Mouse (Mus musculus) testis, postnatal 14 days (tissue): ENCODE data around the gene Pds5b.
"Not testable (repeated sequence)": the region's sequence is repeated elsewhere in the genome, so short reads cannot be mapped to it uniquely, and the experiment has no call there.

Experiments used
- DNase-seq: peaks from one replicate; pipeline ENCODE4 v3.0.0; 2021; ENCODE audit warnings: low spot score

The Pds5b gene

DNA sequence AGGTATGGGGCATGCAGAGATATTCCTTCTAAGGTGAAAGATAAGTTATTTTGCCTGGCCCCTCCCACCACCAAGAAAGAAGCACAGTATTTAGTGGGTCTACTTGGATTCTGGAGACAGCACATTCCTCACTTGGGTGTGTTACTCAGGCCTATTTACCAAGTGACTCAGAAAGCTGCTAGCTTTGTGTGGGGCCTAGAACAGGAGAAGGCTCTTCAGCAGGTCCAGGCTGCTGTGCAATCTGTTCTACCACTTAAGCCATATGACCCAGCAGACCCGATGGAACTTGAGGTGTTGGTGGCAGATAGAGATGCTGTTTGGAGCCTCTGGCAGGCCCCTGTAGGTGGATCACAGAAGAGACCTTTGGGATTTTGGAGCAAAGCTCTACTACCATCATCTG, 33.1 kb downstream of the Pds5b start:
- not testable (repeated sequence) for DNase-seq

- DNase-seq = not testable (repeated sequence)
Observed at GRCm38 (mm10) chr5:150707181-150707580, 33.6 kb downstream of the Pds5b start.

DNA sequence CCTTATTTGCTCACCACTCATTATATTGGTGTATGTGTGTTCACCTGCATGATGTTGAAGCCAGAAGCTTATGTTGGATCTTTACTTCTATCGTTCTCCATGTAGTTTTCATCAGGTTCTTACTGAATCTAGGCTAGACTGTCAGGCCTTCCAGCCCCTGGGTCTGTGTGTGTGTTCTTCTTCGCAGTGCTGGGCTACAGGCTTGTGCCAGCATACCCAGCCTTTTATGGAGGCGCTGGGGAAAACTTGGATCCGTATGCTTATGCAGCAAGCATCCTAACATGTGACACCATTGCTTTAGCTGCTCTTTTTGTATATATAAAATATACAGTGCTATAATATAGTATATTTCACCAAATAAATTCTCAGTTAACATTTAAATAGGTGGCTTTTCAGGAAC, 38.0 kb downstream of the Pds5b start:
- no peak for DNase-seq

GRCm38 (mm10) chr5:150713431-150713830, 39.9 kb downstream of the Pds5b start:
- DNase-seq = no peak

- DNase-seq = no peak
Observed at GRCm38 (mm10) chr5:150717775-150718174, 44.2 kb downstream of the Pds5b start.

DNA sequence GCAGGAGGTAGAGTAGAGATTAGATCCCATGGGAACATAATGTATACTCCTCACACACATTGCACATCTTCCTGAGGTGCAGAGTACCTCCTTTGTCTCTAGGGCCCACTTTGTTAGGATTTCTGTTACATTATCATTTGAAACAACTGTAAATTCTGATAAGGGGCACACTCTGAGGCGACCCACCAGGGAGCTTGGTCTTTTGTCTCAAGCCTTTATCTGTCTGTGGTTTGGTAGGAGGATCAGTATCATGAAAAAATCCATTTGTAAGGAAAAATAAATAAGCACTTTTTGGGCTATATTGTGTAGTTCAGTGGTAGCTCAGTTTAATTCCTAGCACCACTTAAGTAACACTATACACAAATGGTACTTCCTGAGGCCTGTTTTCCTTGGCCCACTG, 51.1 kb downstream of the Pds5b start:
- DNase-seq = no peak

- DNase-seq = not testable (repeated sequence)
Observed at GRCm38 (mm10) chr5:150737028-150737427, 63.5 kb downstream of the Pds5b start.

DNA sequence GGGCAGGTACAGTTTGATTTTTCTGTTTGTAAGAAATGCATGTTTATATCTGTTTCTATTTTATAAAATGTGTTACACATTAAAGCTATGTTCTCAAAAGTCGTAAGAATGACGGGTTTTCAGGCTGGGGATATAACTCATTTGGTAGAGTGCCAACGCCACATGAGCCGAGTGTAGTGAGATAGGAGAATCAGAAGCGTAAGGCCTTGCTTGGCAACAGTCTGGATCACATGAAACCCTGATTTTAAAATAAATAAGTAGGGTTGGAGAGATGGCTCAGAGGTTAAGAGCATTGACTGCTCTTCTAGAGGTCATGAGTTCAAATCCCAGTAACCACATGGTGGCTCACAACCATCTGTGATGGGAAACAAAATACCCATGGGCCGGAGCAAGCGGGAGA, 65.8 kb downstream of the Pds5b start:
- no peak for DNase-seq

DNA sequence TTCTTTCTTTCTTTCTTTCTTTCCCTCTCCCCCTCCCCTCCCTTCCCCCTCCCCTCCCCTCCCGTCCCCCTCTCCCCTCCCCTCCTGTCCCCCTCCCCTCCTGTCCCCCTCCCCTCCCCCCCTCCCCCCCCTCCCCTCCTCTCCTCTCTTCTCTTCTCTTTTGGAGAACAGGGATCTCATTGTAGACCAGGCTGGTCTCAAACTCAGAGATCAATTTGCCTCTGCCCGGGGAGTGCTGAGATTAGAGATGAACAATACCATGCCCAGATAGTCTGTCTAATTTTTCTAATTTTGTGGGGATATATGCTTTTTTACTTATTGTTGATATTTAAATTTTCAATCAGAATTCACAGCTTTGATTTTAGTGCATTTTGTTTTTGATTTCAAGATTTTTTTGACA, 67.1 kb downstream of the Pds5b start:
- DNase-seq = no peak

- no peak for DNase-seq
Observed at GRCm38 (mm10) chr5:150756623-150757022, 83.1 kb downstream of the Pds5b start.

DNA sequence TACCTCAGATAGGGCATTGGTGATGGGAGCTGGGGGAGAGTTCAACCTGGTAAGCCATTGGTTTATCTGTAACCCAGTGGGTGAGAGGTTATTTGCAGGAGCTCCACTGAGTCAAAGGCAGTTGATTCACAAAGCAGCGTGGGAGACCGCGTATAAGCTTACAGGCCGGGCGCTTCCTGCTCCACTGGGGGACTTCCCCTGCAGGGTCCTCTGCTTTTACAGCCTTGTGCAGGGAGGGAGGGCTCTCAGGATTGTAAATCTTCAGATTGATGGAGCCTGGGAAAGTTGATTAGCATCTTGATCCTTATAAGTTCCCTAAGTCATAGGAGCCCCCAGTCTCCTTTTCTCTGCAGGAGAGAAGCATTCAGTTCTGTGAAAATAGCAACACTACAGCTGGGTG, 98.9 kb downstream of the Pds5b start:
- no peak for DNase-seq

GRCm38 (mm10) chr5:150773083-150773482, 99.5 kb downstream of the Pds5b start:
- no peak for DNase-seq

- DNase-seq = no peak
Observed at GRCm38 (mm10) chr5:150788261-150788660, 114.7 kb downstream of the Pds5b start.

- DNase-seq = no peak
Observed at GRCm38 (mm10) chr5:150789039-150789438, 115.5 kb downstream of the Pds5b start.

DNA sequence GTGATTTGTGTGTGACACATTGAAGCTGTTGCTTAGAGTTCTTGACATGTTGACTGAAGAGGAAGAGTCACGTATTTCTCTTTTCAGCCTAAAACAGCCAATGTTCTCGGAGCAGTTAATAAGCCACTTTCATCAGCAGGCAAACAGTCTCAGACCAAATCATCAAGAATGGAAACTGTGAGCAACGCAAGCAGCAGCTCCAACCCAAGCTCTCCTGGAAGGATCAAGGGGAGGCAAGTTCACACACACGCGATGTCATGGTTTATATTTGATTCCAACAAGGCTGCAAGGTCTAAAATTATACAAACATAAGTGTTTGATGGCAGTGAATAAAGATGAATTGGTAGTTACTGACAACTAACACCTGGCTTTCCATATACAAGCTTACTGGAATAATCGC, 120.6 kb downstream of the Pds5b start:
- DNase-seq = no peak

GRCm38 (mm10) chr5:150800056-150800455, 126.5 kb downstream of the Pds5b start:
- DNase-seq = no peak

DNA sequence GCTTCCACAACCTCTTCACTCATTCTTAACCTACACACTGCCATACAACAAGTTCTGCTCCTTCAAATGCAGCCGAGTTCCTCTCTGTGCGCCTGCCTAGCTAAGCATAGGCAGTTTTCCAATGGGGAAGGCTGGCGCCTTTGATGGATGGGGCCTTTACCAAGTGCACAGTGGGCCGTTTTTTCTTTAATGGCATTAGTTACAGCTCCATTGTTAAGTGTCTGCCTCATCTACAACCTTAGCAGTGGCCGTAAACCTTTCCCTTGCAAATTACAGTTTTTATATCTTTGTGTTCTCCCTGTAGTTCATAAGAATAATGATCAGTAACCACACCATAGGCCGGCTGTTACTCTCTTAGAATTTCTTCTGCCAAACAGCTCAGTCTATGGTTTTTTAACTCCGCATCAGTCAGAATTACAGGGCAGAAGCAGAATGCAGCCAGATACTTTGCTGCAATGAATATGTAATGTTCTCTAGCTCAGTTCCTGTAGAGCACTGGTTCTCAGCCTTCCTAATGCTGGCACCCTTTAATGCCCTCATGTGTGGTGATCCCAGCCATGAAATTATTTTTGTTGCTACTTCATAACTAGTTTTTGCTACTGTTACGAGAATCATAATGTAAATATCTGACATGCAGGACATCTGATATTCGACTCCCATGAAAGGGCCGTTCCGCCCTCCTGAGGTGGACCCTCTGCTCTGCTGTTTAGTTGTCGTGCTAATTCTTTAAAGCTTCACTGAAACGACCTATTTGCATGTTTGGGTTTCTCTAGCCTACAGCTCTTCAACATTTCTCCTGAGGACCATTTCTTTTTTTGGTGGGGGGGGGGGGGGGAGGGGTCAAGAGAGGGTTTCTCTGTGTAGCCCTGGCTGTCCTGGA, 140.8 kb downstream of the Pds5b start:
- no peak for DNase-seq

DNA sequence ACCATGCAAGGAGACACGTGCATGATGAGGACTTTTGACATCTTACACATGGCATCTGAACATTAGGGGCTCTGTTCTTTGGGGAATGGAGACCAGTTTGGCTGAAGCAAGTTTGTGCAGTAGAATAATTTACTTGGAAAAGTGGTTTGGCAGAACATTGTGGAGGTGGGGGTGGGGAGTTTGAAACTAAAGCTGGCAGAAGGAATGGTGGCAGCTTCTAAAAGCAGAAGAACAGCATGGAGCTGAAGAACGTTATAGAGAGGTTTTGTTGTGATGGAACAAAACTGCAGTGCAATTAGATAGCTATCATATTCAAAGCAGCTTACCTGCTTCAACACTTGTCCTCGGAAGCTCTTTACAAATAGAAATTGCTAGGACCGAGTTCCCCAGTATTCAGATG, 141.9 kb downstream of the Pds5b start:
- no peak for DNase-seq

DNA sequence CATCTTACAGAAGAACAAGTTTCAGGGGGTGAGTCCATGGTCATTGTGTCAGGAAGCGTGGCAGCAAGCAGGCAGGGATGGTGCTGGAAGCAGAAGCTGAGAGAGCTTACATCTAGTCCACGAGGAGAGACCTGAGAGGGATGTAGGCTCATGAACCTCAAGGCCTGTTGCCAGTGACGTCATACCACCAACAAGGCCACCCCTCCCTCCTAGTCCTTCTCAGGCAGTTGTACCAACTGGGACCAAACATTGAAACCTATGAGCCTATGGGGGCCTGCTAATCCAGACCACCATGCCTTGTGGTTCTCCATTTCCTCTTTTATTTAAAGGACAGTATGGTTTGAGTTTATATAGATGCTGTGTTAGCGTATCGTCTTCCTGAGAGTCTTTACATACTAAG, 143.2 kb downstream of the Pds5b start:
- no peak for DNase-seq

DNA sequence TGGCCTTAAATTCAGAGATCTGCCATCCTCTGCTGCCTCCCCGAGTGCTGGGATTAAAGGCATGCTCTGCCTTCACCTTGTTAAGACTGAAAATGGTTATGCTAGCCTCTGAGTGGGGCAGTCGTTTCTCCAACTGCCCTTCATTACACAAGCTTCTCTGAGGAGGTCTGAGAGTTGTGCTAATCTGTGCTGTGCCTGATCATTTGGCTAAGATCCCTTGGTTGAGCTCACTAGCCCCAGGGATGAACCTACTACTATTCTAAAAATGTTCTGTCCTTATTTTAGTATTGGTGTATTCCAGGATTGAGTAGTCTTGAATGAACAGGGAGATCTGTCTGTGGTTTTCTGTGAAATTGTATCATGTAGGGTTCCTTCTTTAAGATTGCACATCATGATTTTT, 144.5 kb downstream of the Pds5b start:
- DNase-seq = no peak

GRCm38 (mm10) chr5:150818886-150819285, 145.3 kb downstream of the Pds5b start:
- DNase-seq = no peak

GRCm38 (mm10) chr5:150819520-150819919, 146.0 kb downstream of the Pds5b start:
- no peak for DNase-seq

DNA sequence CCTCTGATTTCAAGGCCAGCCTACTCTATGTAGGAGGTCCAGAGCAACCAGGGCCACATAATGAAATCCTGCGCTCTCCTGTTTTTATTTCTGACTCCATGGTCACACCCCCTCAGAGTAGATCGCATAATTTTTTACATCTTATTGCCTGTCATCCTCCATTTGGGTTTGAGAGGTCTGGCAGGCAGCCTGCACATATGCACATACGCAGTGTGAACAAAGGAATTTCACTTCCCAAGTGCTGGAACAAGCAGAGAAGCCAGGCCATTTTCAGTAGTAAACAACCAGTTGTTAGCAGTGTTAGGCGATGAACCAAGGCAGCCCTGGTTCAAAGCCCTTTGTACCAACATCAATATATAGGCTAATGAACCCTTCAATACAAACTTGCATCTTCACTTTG, 147.6 kb downstream of the Pds5b start:
- no peak for DNase-seq

DNA sequence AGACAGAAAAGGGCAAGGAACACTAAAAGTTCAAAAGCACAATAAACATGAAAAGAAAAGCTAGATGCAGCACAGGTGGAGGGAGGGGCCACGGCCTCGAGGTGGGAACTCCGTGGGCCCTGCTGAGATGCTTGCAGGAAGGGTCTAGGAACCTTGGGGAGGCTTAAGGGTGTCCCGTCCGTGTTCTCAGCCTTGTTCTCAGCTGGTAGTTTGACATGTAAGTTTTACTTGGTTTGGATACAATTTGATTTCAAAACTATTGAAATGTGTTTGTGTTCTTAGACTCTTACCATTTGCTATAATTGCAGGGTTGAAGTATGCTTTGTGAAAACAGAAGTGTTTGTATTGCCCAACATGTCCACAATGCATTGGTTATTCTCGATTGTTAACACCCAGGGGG, 149.2 kb downstream of the Pds5b start:
- DNase-seq = no peak
